Mouse (Mus musculus): ENCODE measurements around the gene Gprc5d. TPM values are rescaled to one million over a fixed set of nuclear protein-coding genes. Genes with fewer than 3 reads are reported as not detected.

The Gprc5d gene
- polyA plus RNA-seq, 1 experiment, result not detected

DNA sequence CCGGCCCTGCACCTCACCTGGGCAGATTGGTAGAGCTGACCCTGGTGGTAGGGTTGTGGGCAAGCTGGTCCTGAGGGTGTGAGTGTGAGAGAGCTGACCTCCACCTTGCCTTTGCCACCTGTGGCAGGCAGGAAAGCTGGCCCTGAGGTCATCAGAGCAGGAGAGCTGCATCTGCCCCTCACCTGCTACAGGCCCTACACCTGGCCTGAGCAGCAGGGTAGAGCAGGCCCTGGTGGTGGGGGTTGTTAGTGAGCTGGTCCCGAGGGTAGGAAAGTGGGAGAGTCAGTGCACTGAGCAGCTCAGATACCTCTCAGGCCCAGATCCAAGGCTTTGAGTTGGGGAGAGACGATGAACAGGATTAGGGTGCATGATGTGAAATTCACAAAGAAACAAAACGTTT, 31.6 kb upstream of the Gprc5d start:
- no peak for DNase-seq (ENCODE audit: low read depth)
- TF ChIP-seq POLR2A (IDR thresholded peaks at IDR 0.05; ENCODE audit: borderline replicate concordance, extremely low read depth, insufficient read depth, insufficient read length, poor library complexity, severe bottlenecking), result no peak
- TF ChIP-seq CTCF (IDR thresholded peaks at IDR 0.05; ENCODE audit: borderline replicate concordance, extremely low read depth, insufficient read depth, insufficient read length), result no peak

DNA sequence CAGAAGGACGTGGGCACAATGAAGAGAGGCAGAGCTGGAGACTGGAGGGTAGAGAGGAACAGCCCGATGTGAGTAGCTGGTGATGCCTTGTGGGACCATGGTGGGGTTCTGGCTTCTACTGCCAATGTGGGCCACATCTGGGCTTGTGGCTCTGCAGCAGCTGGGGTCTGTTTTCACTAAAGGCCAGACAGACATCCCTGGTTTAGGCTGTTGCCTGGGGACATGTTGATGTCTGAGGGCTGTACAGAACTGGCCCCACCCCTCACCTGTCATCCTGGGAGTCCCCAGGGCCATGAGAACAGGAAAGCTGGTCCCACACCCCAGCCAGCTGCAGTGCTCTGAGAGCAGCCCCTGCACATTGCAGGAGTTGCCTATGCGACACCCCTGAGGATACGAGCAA, 31.1 kb upstream of the Gprc5d start:
- DNase-seq (ENCODE audit: low read depth), result no peak
- TF ChIP-seq CTCF (IDR thresholded peaks at IDR 0.05; ENCODE audit: borderline replicate concordance, extremely low read depth, insufficient read depth, insufficient read length) (no peak), POLR2A (IDR thresholded peaks at IDR 0.05; ENCODE audit: borderline replicate concordance, extremely low read depth, insufficient read depth, insufficient read length, poor library complexity, severe bottlenecking) (no peak)

DNA sequence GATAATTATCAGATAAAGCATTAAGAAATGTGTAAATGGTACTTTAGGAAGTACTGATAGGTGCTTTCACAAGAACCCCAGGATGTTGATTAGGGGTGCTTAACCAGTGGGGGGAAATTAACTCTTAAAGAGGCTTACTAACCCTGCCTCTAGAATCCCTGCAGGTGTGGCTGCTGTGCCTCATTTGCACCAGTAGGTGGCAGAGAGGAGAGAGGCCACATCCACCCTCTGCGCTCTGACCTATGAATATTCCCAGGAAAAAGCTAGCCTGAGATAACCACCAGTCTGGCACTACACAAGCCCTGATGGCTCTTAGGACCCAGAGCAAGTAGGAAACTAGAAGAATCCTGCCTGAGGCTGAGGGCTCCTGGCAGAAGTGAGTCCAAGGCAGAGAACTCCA, 30.4 kb upstream of the Gprc5d start:
- peak; percentile 71 for TF ChIP-seq CTCF (IDR thresholded peaks at IDR 0.05; ENCODE audit: borderline replicate concordance, extremely low read depth, insufficient read depth, insufficient read length)
- TF ChIP-seq POLR2A (IDR thresholded peaks at IDR 0.05; ENCODE audit: borderline replicate concordance, extremely low read depth, insufficient read depth, insufficient read length, poor library complexity, severe bottlenecking), result no peak
- peak; percentile 20 for DNase-seq (ENCODE audit: low read depth)

DNA sequence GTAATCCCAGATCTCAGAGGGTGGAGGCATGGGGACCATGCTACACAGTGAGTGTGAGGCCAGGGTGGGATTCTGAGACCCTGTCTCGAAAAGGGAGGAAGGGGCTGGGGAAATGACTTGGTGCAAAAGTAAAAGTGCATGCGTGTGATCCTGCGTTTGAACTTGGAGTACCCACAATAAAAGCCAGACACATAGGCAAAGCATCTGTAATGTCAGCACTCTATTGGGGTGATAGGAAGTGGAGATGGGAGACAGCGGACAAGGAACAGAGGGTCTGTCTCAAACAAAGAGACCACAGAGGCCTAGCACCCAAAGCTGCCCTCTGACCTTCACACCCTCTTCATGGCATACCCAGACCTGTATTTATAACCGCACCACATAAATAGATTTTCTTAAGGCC, 27.9 kb upstream of the Gprc5d start:
- DNase-seq (ENCODE audit: low read depth), result no peak
- TF ChIP-seq CTCF (IDR thresholded peaks at IDR 0.05; ENCODE audit: borderline replicate concordance, extremely low read depth, insufficient read depth, insufficient read length) (no peak), POLR2A (IDR thresholded peaks at IDR 0.05; ENCODE audit: borderline replicate concordance, extremely low read depth, insufficient read depth, insufficient read length, poor library complexity, severe bottlenecking) (no peak)

DNA sequence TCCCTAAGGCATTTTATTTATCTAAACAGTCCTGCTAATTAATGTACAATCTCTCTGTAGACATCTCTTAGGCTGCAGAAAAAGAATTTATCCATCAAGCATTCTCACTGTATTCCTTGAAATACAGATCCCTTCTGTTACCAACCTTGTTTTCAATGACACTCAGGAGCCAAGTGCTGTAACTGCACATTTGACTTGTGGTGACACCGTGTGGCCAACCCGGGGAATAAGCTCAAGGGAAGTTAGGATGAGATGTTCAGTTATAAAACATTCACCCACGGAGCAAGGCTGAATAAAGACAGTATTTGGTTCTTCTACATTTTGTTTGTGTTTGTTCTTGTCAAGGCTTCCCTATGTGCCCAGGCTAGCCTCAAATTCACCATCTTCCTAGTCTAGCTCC, 26.4 kb upstream of the Gprc5d start:
- DNase-seq (ENCODE audit: low read depth), result peak; percentile 84
- TF ChIP-seq POLR2A (IDR thresholded peaks at IDR 0.05; ENCODE audit: borderline replicate concordance, extremely low read depth, insufficient read depth, insufficient read length, poor library complexity, severe bottlenecking) (no peak), CTCF (IDR thresholded peaks at IDR 0.05; ENCODE audit: borderline replicate concordance, extremely low read depth, insufficient read depth, insufficient read length) (peak; percentile 81; the same call in 1 of the 2 replicates)

DNA sequence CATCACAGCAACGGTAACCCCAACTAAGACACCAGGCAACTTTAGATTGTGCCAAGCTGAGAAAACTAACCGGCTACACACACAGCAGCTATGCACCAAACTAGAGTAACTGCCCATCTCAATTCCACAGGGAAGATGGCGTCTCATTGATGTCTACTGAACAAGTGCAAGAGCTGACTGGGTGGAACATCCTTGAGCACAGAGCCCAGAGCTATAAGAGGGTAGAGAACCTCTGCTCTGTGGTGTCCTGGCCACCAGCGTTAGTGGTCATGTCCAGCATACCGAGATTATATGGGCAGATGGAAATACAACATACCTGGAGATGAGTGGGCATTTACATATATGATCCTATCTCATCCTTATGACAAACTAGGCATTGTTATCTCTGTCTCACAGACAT, 25.1 kb upstream of the Gprc5d start:
- no peak for DNase-seq (ENCODE audit: low read depth)
- TF ChIP-seq POLR2A (IDR thresholded peaks at IDR 0.05; ENCODE audit: borderline replicate concordance, extremely low read depth, insufficient read depth, insufficient read length, poor library complexity, severe bottlenecking) (no peak), CTCF (IDR thresholded peaks at IDR 0.05; ENCODE audit: borderline replicate concordance, extremely low read depth, insufficient read depth, insufficient read length) (no peak)

DNA sequence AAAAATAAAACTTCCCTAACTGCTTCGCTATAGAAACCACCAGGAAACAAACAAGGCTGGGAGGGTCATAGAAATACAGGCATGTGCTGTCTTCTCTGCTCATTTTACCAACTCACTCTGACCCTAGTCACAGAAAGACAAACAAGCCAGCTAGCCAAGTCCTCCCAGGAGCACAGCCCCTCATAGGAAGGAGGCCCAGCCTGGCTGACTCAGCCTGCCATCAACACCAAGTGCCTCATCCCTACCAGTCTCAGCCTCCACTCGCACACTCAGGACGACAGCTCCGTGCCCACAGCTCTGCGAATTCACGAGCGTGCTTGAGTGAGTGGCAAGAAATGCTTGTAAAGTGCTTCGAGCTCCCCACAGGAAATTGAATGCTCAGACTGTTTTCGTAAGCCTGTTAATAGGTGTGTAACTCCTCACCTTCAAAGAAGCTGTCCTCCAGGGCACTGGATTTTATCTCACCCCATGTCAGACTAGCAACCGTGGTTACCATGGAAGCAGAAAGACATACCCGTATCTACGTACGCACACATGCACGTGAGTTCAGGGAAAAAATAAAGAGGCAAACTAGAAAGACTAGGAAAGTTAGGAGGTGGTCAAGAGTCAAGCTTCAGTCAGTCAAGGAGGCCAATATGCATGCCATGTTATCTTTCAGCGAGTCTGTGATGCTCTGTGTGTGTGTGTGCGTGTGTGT, 23.5 kb upstream of the Gprc5d start:
- peak; percentile 37 for DNase-seq (ENCODE audit: low read depth)
- TF ChIP-seq POLR2A (IDR thresholded peaks at IDR 0.05; ENCODE audit: borderline replicate concordance, extremely low read depth, insufficient read depth, insufficient read length, poor library complexity, severe bottlenecking) (no peak), CTCF (IDR thresholded peaks at IDR 0.05; ENCODE audit: borderline replicate concordance, extremely low read depth, insufficient read depth, insufficient read length) (no peak)

DNA sequence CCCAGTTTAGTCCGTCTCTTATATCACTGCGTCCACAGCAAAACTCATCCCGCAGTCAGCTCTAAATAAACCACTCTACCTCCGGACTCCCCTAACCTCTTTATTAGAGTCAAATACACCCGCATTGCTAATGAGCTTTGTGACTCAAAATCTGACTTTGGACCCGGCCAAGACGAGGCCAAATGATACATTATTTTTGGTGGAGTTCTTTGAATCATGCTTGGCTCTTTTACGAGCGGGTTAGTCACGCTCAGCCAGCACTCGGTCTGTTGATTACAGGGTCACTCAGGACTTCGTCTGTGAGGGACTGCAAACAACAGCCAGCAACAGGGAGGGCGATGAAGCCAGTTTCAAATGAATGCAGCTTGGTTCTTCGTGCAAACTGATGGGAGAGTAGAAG, 20.7 kb upstream of the Gprc5d start:
- no peak for DNase-seq (ENCODE audit: low read depth)
- TF ChIP-seq CTCF (IDR thresholded peaks at IDR 0.05; ENCODE audit: borderline replicate concordance, extremely low read depth, insufficient read depth, insufficient read length) (no peak), POLR2A (IDR thresholded peaks at IDR 0.05; ENCODE audit: borderline replicate concordance, extremely low read depth, insufficient read depth, insufficient read length, poor library complexity, severe bottlenecking) (no peak)

DNA sequence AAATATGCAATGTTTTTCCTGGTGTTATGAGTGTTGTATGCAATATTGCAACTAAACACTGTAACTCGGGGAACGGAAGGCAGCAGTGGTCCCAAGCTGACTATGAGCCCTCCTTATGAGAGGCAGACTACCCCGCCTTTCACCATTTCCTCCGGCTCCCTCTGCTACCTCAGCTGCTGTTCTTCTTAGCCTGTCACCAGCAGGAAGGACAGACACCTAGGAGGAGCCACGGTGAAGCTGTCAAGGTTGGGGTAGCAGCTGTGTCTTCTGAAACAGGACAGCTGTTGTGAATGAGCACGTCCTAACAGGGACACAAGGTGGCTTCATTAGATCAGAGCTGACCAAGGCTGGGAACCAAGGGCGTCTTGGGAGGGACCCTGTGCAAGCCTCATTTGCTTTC, 20.1 kb upstream of the Gprc5d start:
- DNase-seq (ENCODE audit: low read depth), result no peak
- TF ChIP-seq POLR2A (IDR thresholded peaks at IDR 0.05; ENCODE audit: borderline replicate concordance, extremely low read depth, insufficient read depth, insufficient read length, poor library complexity, severe bottlenecking) (no peak), CTCF (IDR thresholded peaks at IDR 0.05; ENCODE audit: borderline replicate concordance, extremely low read depth, insufficient read depth, insufficient read length) (no peak)

DNA sequence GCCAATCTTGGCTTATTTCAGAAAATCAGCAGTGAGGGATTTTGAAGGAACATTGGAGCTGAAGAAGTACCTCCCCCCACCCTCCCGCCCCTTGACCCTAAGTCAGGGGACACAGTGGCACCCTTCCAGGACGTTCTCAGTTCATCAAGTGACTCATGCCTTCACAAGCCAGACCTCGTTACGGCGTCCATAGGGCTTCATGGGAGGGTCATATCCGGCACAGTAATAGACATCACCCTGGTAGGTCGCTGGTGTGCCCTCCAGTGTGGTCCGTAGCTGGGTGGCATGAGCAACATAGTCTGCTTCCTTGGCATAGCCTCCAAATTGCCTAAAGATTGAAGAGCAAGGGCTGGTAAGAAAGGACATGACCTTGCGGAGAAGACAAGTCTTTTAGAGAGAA, 19.7 kb upstream of the Gprc5d start:
- DNase-seq (ENCODE audit: low read depth), result no peak
- no peak for TF ChIP-seq CTCF (IDR thresholded peaks at IDR 0.05; ENCODE audit: borderline replicate concordance, extremely low read depth, insufficient read depth, insufficient read length)
- TF ChIP-seq POLR2A (IDR thresholded peaks at IDR 0.05; ENCODE audit: borderline replicate concordance, extremely low read depth, insufficient read depth, insufficient read length, poor library complexity, severe bottlenecking), result no peak

DNA sequence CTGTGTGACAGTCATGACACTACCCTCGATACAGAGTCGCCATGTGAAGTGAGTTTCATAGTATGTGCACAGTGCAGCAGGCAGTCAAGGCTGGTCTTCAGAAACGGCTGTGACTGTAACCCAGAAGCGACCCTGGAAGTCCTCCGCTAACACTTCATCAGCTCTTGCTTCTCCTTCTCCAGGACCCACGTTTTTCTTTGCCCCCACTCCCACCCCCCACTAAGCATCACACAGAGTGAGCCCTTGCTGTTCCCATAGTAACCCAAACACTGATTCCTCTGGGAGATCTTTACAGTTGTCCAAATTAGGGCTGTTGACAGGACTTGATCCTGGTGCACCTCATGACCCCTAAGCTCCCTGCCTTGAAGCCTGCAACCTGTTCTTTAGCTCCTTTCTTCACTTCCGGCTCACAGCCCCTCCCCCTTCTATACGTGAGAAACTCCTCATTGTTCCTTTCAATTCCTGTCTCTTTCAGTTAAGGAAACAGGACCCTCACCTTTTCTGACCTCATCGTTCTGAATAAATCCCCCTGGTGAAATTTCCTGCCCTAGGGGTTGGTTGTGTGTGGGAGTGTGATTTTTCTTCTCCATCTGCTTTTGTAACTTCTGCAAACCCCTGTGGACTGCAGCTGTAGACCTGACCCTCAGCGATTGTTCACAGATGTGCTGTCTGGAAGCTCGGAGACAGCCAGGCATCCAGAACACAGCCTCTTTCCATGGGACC, 18.5 kb upstream of the Gprc5d start:
- no peak for TF ChIP-seq POLR2A (IDR thresholded peaks at IDR 0.05; ENCODE audit: borderline replicate concordance, extremely low read depth, insufficient read depth, insufficient read length, poor library complexity, severe bottlenecking)
- TF ChIP-seq CTCF (IDR thresholded peaks at IDR 0.05; ENCODE audit: borderline replicate concordance, extremely low read depth, insufficient read depth, insufficient read length), result no peak
- DNase-seq (ENCODE audit: low read depth), result peak; percentile 11

DNA sequence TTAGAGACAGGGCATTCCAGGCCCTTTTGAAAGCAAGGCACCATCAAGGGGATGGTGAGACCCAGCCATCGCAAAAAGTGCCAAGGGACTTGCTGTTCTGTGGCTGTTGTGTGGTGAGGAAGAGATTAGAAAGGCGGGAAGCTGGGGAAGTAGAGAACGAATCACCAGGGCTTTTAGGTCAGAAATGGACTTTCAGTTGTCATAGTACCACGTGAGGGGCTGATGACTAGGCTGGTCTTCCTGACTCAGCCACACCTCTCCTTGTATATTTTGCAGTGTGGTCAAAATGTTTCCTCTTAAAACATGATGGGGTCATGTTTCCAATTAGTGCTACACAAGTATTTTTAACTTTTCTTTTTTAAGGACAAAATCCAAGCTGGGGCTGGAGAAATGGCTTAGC, 17.7 kb upstream of the Gprc5d start:
- no peak for TF ChIP-seq CTCF (IDR thresholded peaks at IDR 0.05; ENCODE audit: borderline replicate concordance, extremely low read depth, insufficient read depth, insufficient read length)
- TF ChIP-seq POLR2A (IDR thresholded peaks at IDR 0.05; ENCODE audit: borderline replicate concordance, extremely low read depth, insufficient read depth, insufficient read length, poor library complexity, severe bottlenecking), result no peak
- DNase-seq (ENCODE audit: low read depth), result no peak

All from brain, embryonic 14.5 days (tissue).